Mouse (Mus musculus): ENCODE data around the gene Chst2. TPM values are rescaled to one million over a fixed set of nuclear protein-coding genes. Genes with fewer than 3 reads are reported as not detected.
A peak's percentile ranks its signal among the peaks of the same experiment; 100 is the strongest.

Chst2 gene
- 13.2 and 13.5 TPM in 2 replicates for polyA plus RNA-seq (2015; fragmentation: Nextera tagmentation; extraction: Ambion mirVana)

GRCm38 (mm10) chr9:95406571-95407561, at the start of gene Chst2:
Gene Chst2, minus strand, starts transcription at chr9:95406722.
- Histone ChIP-seq H3K4me1 (peaks cover 40% of the 10 kb centered on the region), H3K9ac (peak within 1 kb of the TSS; percentile 89), H3K9me3 (no peaks in the 10 kb centered on the region), H3K4me2 (peak within 1 kb of the TSS; percentile 94), H3K27ac (peak within 1 kb of the TSS; percentile 90), H3K27me3 (peaks cover 13% of the 10 kb centered on the region), H3K36me3 (peaks cover 9% of the 10 kb centered on the region; the same call in 1 of the 2 replicates), H3K4me3 (peak within 1 kb of the TSS; percentile 81)
- peak; percentile 92 for ATAC-seq (ENCODE audit: insufficient number of reproducible peaks, insufficient read depth, low FRiP score, low TSS enrichment, low read depth)
- under 1% methylated on average over 95 of the region's 102 CpGs for WGBS

GRCm38 (mm10) chr9:95451931-95452330, 45.4 kb upstream of the Chst2 start:
- Histone ChIP-seq H3K4me3 (no peak overlapping the region), H3K27me3 (no peaks in the 10 kb centered on the region), H3K4me2 (no peak overlapping the region), H3K4me1 (peaks cover 4% of the 10 kb centered on the region), H3K9ac (no peak overlapping the region), H3K36me3 (peaks cover 13% of the 10 kb centered on the region), H3K9me3 (no peaks in the 10 kb centered on the region), H3K27ac (no peak overlapping the region)
- WGBS: 23% methylated on average over 3 of the region's 3 CpGs
- ATAC-seq (ENCODE audit: insufficient number of reproducible peaks, insufficient read depth, low FRiP score, low TSS enrichment, low read depth): no peak

GRCm38 (mm10) chr9:95450586-95450985, 44.1 kb upstream of the Chst2 start:
- H3K4me1 ChIP-seq: peaks cover 4% of the 10 kb centered on the region
- no peak overlapping the region for H3K9ac ChIP-seq
- H3K27me3 ChIP-seq: no peaks in the 10 kb centered on the region
- ATAC-seq (ENCODE audit: insufficient number of reproducible peaks, insufficient read depth, low FRiP score, low TSS enrichment, low read depth): no peak
- H3K4me3 ChIP-seq: no peak overlapping the region
- 93% methylated on average over 8 of the region's 8 CpGs for WGBS
- H3K9me3 ChIP-seq: no peaks in the 10 kb centered on the region
- H3K36me3 ChIP-seq: peaks cover under 1% of the 10 kb centered on the region; the same call in 1 of the 2 replicates
- no peak overlapping the region for H3K4me2 ChIP-seq
- no peak overlapping the region for H3K27ac ChIP-seq

GRCm38 (mm10) chr9:95442321-95442731, 35.8 kb upstream of the Chst2 start:
- Histone ChIP-seq H3K27ac (no peak overlapping the region), H3K4me2 (peak overlapping the region; percentile 54), H3K9me3 (no peaks in the 10 kb centered on the region; the same call in 1 of the 2 replicates), H3K27me3 (0 out of 2 replicates have a peak, but pooled peaks cover 5% of the 10 kb centered on the region), H3K36me3 (no peaks in the 10 kb centered on the region), H3K4me3 (peak overlapping the region; percentile 26), H3K4me1 (peaks cover 13% of the 10 kb centered on the region; the same call in 1 of the 2 replicates), H3K9ac (peak overlapping the region; percentile 22; the same call in 1 of the 2 replicates)
- WGBS: 7% methylated on average over 13 of the region's 13 CpGs
- ATAC-seq (ENCODE audit: insufficient number of reproducible peaks, insufficient read depth, low FRiP score, low TSS enrichment, low read depth): 0 out of 2 replicates have a peak, but pooled peaks have one; percentile 26

- H3K9me3 ChIP-seq: no peaks in the 10 kb centered on the region
- no peak for ATAC-seq (ENCODE audit: insufficient number of reproducible peaks, insufficient read depth, low FRiP score, low TSS enrichment, low read depth)
- H3K9ac ChIP-seq: no peak overlapping the region
- H3K27ac ChIP-seq: no peak overlapping the region
- 0 out of 2 replicates have a peak, but pooled peaks cover under 1% of the 10 kb centered on the region for H3K27me3 ChIP-seq
- H3K4me2 ChIP-seq: no peak overlapping the region
- peaks cover 11% of the 10 kb centered on the region; the same call in 1 of the 2 replicates for H3K4me1 ChIP-seq
- WGBS: 85% methylated on average over 9 of the region's 9 CpGs
- H3K4me3 ChIP-seq: no peak overlapping the region
- no peaks in the 10 kb centered on the region for H3K36me3 ChIP-seq
These were observed 31.4 kb upstream of the Chst2 start for GRCm38 (mm10) chr9:95437883-95438282.

- Histone ChIP-seq H3K36me3 (no peaks in the 10 kb centered on the region), H3K4me2 (no peak overlapping the region), H3K4me1 (no peaks in the 10 kb centered on the region), H3K9ac (no peak overlapping the region), H3K27ac (no peak overlapping the region), H3K9me3 (no peaks in the 10 kb centered on the region), H3K27me3 (no peaks in the 10 kb centered on the region), H3K4me3 (no peak overlapping the region)
- 0 out of 2 replicates have a peak, but pooled peaks have one; percentile 43 for ATAC-seq (ENCODE audit: insufficient number of reproducible peaks, insufficient read depth, low FRiP score, low TSS enrichment, low read depth)
- WGBS: 80% methylated on average over 4 of the region's 4 CpGs
These were observed 29.7 kb upstream of the Chst2 start for GRCm38 (mm10) chr9:95436294-95436613.

- Histone ChIP-seq H3K9me3 (no peaks in the 10 kb centered on the region), H3K4me2 (no peak overlapping the region), H3K4me1 (no peaks in the 10 kb centered on the region), H3K4me3 (no peak overlapping the region), H3K27me3 (no peaks in the 10 kb centered on the region), H3K36me3 (no peaks in the 10 kb centered on the region), H3K27ac (no peak overlapping the region), H3K9ac (no peak overlapping the region)
- ATAC-seq (ENCODE audit: insufficient number of reproducible peaks, insufficient read depth, low FRiP score, low TSS enrichment, low read depth): no peak
- WGBS: 73% methylated on average over 20 of the region's 20 CpGs
These were observed 29.2 kb upstream of the Chst2 start for GRCm38 (mm10) chr9:95435506-95436293.

GRCm38 (mm10) chr9:95428277-95428676, 21.8 kb upstream of the Chst2 start:
- H3K27me3 ChIP-seq: no peaks in the 10 kb centered on the region
- no peak for ATAC-seq (ENCODE audit: insufficient number of reproducible peaks, insufficient read depth, low FRiP score, low TSS enrichment, low read depth)
- WGBS: 87% methylated on average over 4 of the region's 4 CpGs

GRCm38 (mm10) chr9:95413911-95414310, 7.4 kb upstream of the Chst2 start:
- Histone ChIP-seq H3K4me2 (no peak overlapping the region), H3K4me3 (no peak overlapping the region), H3K36me3 (no peaks in the 10 kb centered on the region), H3K9ac (no peak overlapping the region), H3K4me1 (peaks cover 3% of the 10 kb centered on the region; the same call in 1 of the 2 replicates), H3K27me3 (peaks cover under 1% of the 10 kb centered on the region; the same call in 1 of the 2 replicates), H3K27ac (no peak overlapping the region), H3K9me3 (no peaks in the 10 kb centered on the region)
- no peak for ATAC-seq (ENCODE audit: insufficient number of reproducible peaks, insufficient read depth, low FRiP score, low TSS enrichment, low read depth)

More at GRCm38 (mm10) chr9:95428277-95428676, 21.8 kb upstream of the Chst2 start:
- H3K4me2 ChIP-seq: no peak overlapping the region
- H3K4me3 ChIP-seq: no peak overlapping the region
- no peaks in the 10 kb centered on the region for H3K4me1 ChIP-seq
- no peaks in the 10 kb centered on the region for H3K9me3 ChIP-seq
- H3K9ac ChIP-seq: no peak overlapping the region
- H3K36me3 ChIP-seq: no peaks in the 10 kb centered on the region
- H3K27ac ChIP-seq: no peak overlapping the region

GRCm38 (mm10) chr9:95412047-95412446, 5.5 kb upstream of the Chst2 start:
- Histone ChIP-seq H3K36me3 (no peaks in the 10 kb centered on the region), H3K9ac (no peak overlapping the region), H3K27me3 (peaks cover 5% of the 10 kb centered on the region; the same call in 1 of the 2 replicates), H3K27ac (no peak overlapping the region), H3K4me1 (peaks cover 12% of the 10 kb centered on the region), H3K9me3 (no peaks in the 10 kb centered on the region), H3K4me2 (no peak overlapping the region), H3K4me3 (no peak overlapping the region)
- no peak for ATAC-seq (ENCODE audit: insufficient number of reproducible peaks, insufficient read depth, low FRiP score, low TSS enrichment, low read depth)
- 69% methylated on average over 4 of the region's 4 CpGs for WGBS

GRCm38 (mm10) chr9:95407586-95408220, 1.2 kb upstream of the Chst2 start:
- H3K9me3 ChIP-seq: no peaks in the 10 kb centered on the region
- H3K27ac ChIP-seq: peak overlapping the region; percentile 90
- H3K4me2 ChIP-seq: peak overlapping the region; percentile 94
- WGBS: 1% methylated on average over 24 of the region's 24 CpGs
- peaks cover 9% of the 10 kb centered on the region; the same call in 1 of the 2 replicates for H3K36me3 ChIP-seq
- peak overlapping the region; percentile 89 for H3K9ac ChIP-seq
- peak; percentile 11; the same call in 1 of the 2 replicates for ATAC-seq (ENCODE audit: insufficient number of reproducible peaks, insufficient read depth, low FRiP score, low TSS enrichment, low read depth)
- peak overlapping the region; percentile 81 for H3K4me3 ChIP-seq
- H3K4me1 ChIP-seq: peaks cover 38% of the 10 kb centered on the region
- H3K27me3 ChIP-seq: peaks cover 13% of the 10 kb centered on the region

All from embryonic facial prominence, embryonic 13.5 days (tissue).